Mouse (Mus musculus): ENCODE measurements around the gene Syngr4. TPM values are rescaled to one million over a fixed set of nuclear protein-coding genes. Genes with fewer than 3 reads are reported as not detected.
"Not testable (repeated sequence)": the region's sequence is repeated elsewhere in the genome, so short reads cannot be mapped to it uniquely, and the experiment has no call there.

The Syngr4 gene
- polyA plus RNA-seq, 1 experiment, result 80.6 TPM

- not testable (repeated sequence) for TF ChIP-seq GATA1 (IDR thresholded peaks at IDR 0.05; ENCODE audit: low read length)
These were observed 18.2 kb downstream of the Syngr4 start, which contains the start of gene Grin2d for GRCm38 (mm10) chr7:45878278-45878677. Gene Grin2d (minus strand): TSS chr7:45878378.

DNA sequence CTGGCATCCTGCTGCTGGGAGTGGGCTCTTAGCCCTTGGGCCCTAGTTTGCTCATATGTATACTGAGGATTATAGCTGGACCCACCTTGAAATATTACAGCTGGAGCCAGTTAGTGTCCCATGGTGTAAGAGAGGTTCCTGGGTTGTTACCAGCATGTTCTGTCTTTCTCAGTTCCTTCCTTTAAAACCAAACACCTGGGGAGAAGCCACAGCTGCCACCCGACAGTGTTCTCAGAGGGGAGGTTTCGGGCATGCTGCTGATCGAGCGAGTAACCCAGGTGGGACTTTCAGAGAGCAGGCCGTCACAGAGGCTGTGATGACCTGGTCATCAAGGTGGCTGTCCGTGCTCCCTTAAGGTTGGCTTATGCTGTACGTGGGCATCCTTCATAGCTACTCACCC, 19.6 kb downstream of the Syngr4 start:
- TF ChIP-seq GATA1 (IDR thresholded peaks at IDR 0.05; ENCODE audit: low read length), result no peak

DNA sequence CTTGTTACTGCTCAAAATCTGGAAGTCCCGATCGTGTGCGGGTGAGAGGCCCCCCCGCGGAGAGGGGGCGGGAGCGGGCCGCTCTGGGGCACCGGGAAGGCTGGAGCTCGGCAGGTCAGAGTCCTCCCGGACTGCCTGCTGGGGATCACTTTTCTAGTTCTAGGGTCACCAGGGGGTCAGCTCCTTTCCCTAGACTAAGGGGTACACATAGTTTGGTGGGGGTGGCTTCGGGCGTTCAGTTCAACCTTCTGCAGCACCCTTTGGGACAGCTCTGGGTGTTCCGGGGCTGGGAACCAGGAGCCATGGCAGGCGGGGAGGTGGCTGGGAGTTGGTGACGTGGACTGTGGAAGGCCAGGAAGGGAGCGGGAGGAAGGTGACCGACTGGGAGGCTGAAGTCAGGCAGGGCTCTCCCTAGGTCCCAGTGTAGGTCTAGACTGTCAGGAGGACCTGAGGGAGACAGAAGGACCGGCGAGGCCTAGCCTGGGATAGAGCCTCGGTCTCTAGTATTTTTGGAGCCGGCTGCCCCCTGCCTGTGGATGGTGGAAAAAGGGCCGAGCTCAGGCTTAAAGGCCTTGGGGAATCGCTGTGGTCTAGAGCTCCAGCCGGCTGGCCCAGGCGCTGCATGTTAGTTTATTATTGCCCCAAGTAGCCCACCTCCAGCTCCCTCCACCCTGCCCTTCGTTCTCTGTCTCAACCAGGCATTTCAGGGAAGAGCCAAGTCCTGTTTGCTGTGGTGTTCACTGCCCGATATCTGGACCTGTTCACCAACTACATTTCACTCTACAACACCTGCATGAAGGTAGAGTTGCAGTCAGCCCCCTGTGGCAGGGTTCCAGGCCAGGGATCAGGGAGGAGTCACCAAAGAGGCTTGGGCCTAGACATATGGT, 23.2 kb downstream of the Syngr4 start:
- no peak for TF ChIP-seq GATA1 (IDR thresholded peaks at IDR 0.05; ENCODE audit: low read length)

GRCm38 (mm10) chr7:45872624-45873023, 23.9 kb downstream of the Syngr4 start, which contains the start of gene Kdelr1:
Gene Kdelr1 (plus strand): TSS chr7:45872772.
- TF ChIP-seq GATA1 (IDR thresholded peaks at IDR 0.05; ENCODE audit: low read length), result no peak

- no peak for TF ChIP-seq GATA1 (IDR thresholded peaks at IDR 0.05; ENCODE audit: low read length)
These were observed 26.0 kb downstream of the Syngr4 start for GRCm38 (mm10) chr7:45870282-45871058.

- TF ChIP-seq GATA1 (IDR thresholded peaks at IDR 0.05; ENCODE audit: low read length), result no peak
These were observed 26.7 kb downstream of the Syngr4 start for GRCm38 (mm10) chr7:45869787-45870186.

GRCm38 (mm10) chr7:45869107-45869670, 27.3 kb downstream of the Syngr4 start:
- TF ChIP-seq GATA1 (IDR thresholded peaks at IDR 0.05; ENCODE audit: low read length), result no peak

GRCm38 (mm10) chr7:45867871-45868270, 28.6 kb downstream of the Syngr4 start:
- no peak for TF ChIP-seq GATA1 (IDR thresholded peaks at IDR 0.05; ENCODE audit: low read length)

GRCm38 (mm10) chr7:45865925-45866910, 30.3 kb downstream of the Syngr4 start:
- no peak for TF ChIP-seq GATA1 (IDR thresholded peaks at IDR 0.05; ENCODE audit: low read length)

DNA sequence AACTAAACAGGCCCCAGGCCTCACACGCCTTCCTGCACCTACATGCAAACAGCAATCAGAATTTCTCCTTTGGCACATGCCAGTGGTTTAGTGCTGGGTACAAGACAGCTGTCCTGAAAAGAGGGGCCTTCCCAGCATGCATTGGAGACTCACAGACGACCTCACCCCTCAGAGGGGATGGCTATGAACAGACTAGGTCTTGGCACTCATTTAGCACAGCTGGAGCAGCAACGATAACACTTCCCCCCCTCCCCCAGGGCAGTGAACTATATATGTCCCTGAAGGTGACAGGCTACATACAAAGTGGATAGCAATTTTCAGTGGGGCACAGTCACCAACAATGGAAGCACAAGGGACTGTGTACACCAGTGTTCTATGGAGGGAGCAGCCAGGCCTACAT, 32.1 kb downstream of the Syngr4 start:
- no peak for TF ChIP-seq GATA1 (IDR thresholded peaks at IDR 0.05; ENCODE audit: low read length)

DNA sequence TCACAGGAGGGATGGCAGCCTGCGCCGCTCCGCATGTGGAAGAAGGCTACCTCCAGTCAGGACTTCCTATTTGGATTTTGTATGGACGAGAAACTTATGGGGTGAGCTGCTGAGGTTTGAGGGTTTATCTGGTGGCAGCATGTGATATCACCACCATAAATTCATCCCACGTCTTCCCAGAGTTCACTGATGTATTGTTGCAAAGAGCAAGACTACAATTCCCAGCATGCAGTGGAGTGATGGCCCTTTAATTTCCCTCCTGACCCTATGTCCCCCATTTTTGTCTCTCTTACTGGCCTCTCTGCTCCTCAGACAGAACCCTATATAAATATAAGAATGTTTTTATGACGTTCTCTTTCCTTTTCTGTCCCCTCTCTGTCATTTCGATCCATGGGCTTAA, 33.7 kb downstream of the Syngr4 start:
- TF ChIP-seq GATA1 (IDR thresholded peaks at IDR 0.05; ENCODE audit: low read length), result no peak

- no peak for TF ChIP-seq GATA1 (IDR thresholded peaks at IDR 0.05; ENCODE audit: low read length)
These were observed 37.5 kb downstream of the Syngr4 start for GRCm38 (mm10) chr7:45859008-45859407.

- no peak for TF ChIP-seq GATA1 (IDR thresholded peaks at IDR 0.05; ENCODE audit: low read length)
These were observed 39.3 kb downstream of the Syngr4 start for GRCm38 (mm10) chr7:45856950-45857901.

- no peak for TF ChIP-seq GATA1 (IDR thresholded peaks at IDR 0.05; ENCODE audit: low read length)
These were observed 43.4 kb downstream of the Syngr4 start for GRCm38 (mm10) chr7:45853089-45853488.

Data from G1E-ER4 (cell line).